Mouse (Mus musculus): ENCODE measurements around the gene Rasa2.
"Not testable (repeated sequence)": the region's sequence is repeated elsewhere in the genome, so short reads cannot be mapped to it uniquely, and the experiment has no call there.

DNA sequence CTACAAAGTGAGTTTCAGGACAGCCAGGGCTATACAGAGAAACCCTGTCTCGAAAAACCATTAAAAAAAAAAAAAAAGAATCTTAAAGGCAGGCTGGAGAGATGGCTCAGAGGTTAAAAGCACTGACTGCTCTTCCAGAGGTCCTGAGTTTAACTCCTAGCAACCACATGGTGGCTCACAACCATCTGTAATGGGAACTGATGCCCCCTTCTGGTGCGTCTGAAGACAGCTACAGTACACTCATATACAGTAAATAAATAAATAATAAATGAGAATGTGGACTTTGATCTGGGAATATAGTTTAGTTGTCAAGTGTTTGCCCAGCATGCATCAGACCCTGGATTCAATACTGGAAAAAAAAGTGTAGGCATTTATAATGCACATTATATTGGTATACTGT lies 109.8 kb downstream of the Rasa2 start:
- TF ChIP-seq POLR2A (IDR thresholded peaks at IDR 0.05; ENCODE audit: borderline replicate concordance, extremely low read depth, insufficient read depth, insufficient read length, poor library complexity, severe bottlenecking), result not testable (repeated sequence)
- peak; percentile 2; the same call in 1 of the 2 replicates for TF ChIP-seq CTCF (IDR thresholded peaks at IDR 0.05; ENCODE audit: borderline replicate concordance, extremely low read depth, insufficient read depth, insufficient read length)

All from brain, embryonic 14.5 days (tissue).